Mouse (Mus musculus) heart, adult 2 months (tissue): ENCODE results near the gene Esr1. TPM values are rescaled to one million over a fixed set of nuclear protein-coding genes. Genes with fewer than 3 reads are reported as not detected.

ENCODE experiments used
- DNase-seq, 2 experiments: peaks; one replicate each; pipeline ENCODE4 v3.0.0; 2021
- H3K27ac ChIP-seq: fragments of 200-600 bp; 2 replicates; pipeline ENCODE4 v1.8.1; 2022
- H3K27me3 ChIP-seq: fragments of 200-500 bp; 2 replicates; pipeline ENCODE4 v1.6.1; 2012; ENCODE audit warnings: mild to moderate bottlenecking, low read length, inconsistent platforms, mixed read lengths; ENCODE audit not compliant: control insufficient read depth, insufficient read depth
- H3K36me3 ChIP-seq: fragments of 200-500 bp; 2 replicates; pipeline ENCODE4 v1.6.1; 2012; ENCODE audit warnings: low read length, inconsistent platforms; ENCODE audit not compliant: control insufficient read depth, insufficient read depth
- H3K4me1 ChIP-seq: fragments of 200-500 bp; 2 replicates; pipeline ENCODE4 v1.6.1; 2011; ENCODE audit warnings: low read length; ENCODE audit not compliant: control insufficient read depth, insufficient read depth
- H3K4me3 ChIP-seq: fragments of 200-600 bp; 2 replicates; pipeline ENCODE4 v1.8.1; 2022
- H3K79me2 ChIP-seq: fragments of 200-500 bp; replicated peaks from 2 replicates; pipeline ENCODE4 v1.6.1; 2012; ENCODE audit warnings: mild to moderate bottlenecking, inconsistent platforms, low read length, moderate library complexity, mixed read lengths; ENCODE audit not compliant: control insufficient read depth, insufficient read depth
- H3K9ac ChIP-seq: fragments of 200-500 bp; 2 replicates; pipeline ENCODE4 v1.6.1; 2012; ENCODE audit warnings: low read depth, mild to moderate bottlenecking, control low read depth, inconsistent platforms, low read length, mixed read lengths
- CTCF ChIP-seq: fragments of 200-600 bp; IDR thresholded peaks from 2 replicates; pipeline ENCODE4 v1.8.1; 2022; ENCODE audit warnings: antibody characterized with exemption, mild to moderate bottlenecking, moderate library complexity
- EP300 ChIP-seq: fragments of 200-500 bp; IDR thresholded peaks from 2 replicates; pipeline ENCODE4 v1.6.1; 2011; ENCODE audit warnings: low read depth, low read length, control low read depth; ENCODE audit not compliant: insufficient read depth
- POLR2A ChIP-seq: fragments of 200-500 bp; IDR thresholded peaks from 2 replicates; pipeline ENCODE4 v1.6.1; 2011; ENCODE audit warnings: mild to moderate bottlenecking, low read depth, low read length, control low read depth; ENCODE audit not compliant: insufficient read depth
- WGBS: fragments of 180-500 bp; shearing (Covaris S2); methylation state at CpG from one replicate; pipeline ENCODE4 v1.1.7; 2018; 5-methylcytosine and 5-hydroxymethylcytosine counted together
- intact Hi-C: fragments of 180-260 bp; cut with DNase I; formaldehyde crosslinking; loops from one replicate; pipeline ENCODE4 v1.15.1; 2025
- polyA plus RNA-seq: library from polyadenylated mRNA; depleted of rRNA; stranded (reverse); fragments of >200 nt; gene quantifications from 2 replicates; pipeline ENCODE4 v1.2.3, GENCODE M21; 2012
- total RNA-seq, 2 experiments: library from RNA; stranded (reverse); gene quantifications; 2 replicates each; pipeline ENCODE4 v1.2.3; 2021

Esr1 gene
- total and polyA plus RNA-seq, 3 experiments = 0.70 to 1.0 (median 0.88) TPM

DNA sequence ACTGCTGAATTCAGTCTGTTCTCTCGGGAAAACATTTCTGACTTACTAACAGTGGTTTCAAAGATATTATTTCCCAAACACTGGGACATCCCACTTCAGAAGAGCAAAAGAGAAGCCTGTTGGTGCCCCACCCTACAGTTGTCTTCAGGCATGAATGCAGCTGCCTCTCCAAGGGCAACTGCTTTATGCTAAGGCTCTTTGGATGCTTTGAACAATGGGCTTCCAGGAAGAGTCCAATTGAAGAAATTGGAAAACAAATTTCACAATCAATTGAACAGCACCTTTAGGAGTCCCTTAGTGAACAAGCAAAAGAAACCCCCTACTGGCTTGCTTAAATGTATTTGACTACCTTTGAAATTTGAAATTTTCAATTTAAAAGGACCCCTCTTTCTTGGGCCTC is 415.8 kb downstream of the Esr1 start:
- H3K27me3 ChIP-seq = no peaks in the 10 kb centered on the region
- intact Hi-C loops = no loop called here

DNA sequence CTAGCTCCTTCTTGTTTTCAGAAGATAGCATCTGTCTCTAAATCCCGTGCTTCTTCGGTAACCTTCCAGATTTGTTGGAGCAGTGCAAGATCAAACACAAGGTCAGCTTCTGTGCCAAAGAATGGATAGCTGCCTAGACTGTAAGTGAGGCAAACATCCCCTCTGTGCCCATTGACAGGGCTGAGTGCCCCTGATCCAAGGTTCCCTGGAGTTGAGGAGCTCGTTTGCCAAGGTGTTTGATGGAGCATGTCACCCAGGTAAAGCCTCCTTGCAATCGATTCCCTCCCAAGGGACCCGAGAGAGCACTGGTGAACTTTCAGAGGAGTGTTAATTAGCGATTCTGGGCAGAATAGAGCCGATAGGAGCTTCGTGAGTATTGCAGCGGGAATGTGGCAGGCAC is 416.9 kb downstream of the Esr1 start:
- no peak for DNase-seq
- Histone ChIP-seq H3K4me3 (no peak overlapping the region), H3K79me2 (no peaks in the 10 kb centered on the region), H3K4me1 (no peaks in the 10 kb centered on the region), H3K27ac (no peak overlapping the region), H3K36me3 (peaks cover 3% of the 10 kb centered on the region), H3K27me3 (no peaks in the 10 kb centered on the region), H3K9ac (no peak overlapping the region)
- TF ChIP-seq POLR2A (no peak), CTCF (no peak), EP300 (no peak)
- intact Hi-C loops = no loop called here
- WGBS = 91% methylated on average over 9 of the region's 9 CpGs

More for the DNA sequence above, 415.8 kb downstream of the Esr1 start:
- Histone ChIP-seq H3K36me3 (peaks cover 3% of the 10 kb centered on the region), H3K4me1 (no peaks in the 10 kb centered on the region), H3K79me2 (no peaks in the 10 kb centered on the region), H3K4me3 (no peak overlapping the region), H3K9ac (no peak overlapping the region), H3K27ac (no peak overlapping the region)
- TF ChIP-seq CTCF (no peak), EP300 (no peak), POLR2A (no peak)
- 97% methylated on average over 1 of the region's 1 CpGs for WGBS
- DNase-seq = no peak

DNA sequence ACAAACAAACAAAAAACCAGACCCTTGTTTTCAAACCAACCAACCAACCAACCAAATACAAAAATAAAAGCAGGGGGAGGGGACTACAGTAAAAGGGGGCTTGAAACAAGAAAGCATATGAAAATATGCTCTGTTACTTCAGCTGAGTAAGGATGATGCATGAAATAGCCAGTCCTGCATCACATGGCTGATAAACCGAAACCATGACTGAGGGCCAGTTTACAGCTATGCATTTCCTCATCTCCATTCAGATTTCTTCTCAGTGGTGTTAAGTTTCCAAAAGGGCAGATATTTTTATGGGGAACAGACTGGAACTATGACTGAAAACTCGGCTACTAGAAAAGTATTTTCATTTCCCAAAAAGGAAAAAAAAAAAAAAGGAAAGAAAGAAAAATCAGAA is 417.8 kb downstream of the Esr1 start:
- no peaks in the 10 kb centered on the region for H3K79me2 ChIP-seq
- peaks cover 6% of the 10 kb centered on the region for H3K36me3 ChIP-seq
- H3K27ac ChIP-seq = no peak overlapping the region
- WGBS = 85% methylated on average over 2 of the region's 2 CpGs
- intact Hi-C loops = no loop called here
- no peak for DNase-seq
- TF ChIP-seq CTCF (no peak), EP300 (no peak), POLR2A (no peak)
- no peaks in the 10 kb centered on the region for H3K27me3 ChIP-seq
- no peak overlapping the region for H3K4me3 ChIP-seq
- no peaks in the 10 kb centered on the region for H3K4me1 ChIP-seq
- H3K9ac ChIP-seq = no peak overlapping the region

DNA sequence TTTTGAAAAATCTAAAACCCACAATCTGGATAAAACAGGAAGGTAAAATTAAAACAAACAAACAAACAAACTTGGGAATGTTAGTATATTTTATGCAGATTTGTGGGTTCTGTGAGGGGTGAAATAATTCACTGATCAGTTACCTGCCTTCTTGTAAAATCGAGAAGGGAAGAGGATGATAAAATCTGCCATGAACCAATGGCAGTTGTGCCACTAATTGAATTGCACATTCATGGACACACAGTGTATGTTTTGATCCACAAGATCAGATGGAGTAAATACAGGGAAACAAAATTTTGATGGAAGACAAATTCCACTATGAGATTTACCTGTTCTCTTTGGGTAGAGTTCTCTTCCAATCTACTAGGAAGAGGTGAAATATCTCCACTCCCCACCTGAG is 418.5 kb downstream of the Esr1 start:
- TF ChIP-seq EP300 = no peak
- no peak for TF ChIP-seq POLR2A
- TF ChIP-seq CTCF = no peak
- no peak overlapping the region for H3K9ac ChIP-seq
- no peak overlapping the region for H3K27ac ChIP-seq
- intact Hi-C loops = no loop called here
- H3K79me2 ChIP-seq = no peaks in the 10 kb centered on the region
- no peaks in the 10 kb centered on the region for H3K27me3 ChIP-seq
- no peak for DNase-seq
- no peak overlapping the region for H3K4me3 ChIP-seq
- peaks cover 6% of the 10 kb centered on the region for H3K36me3 ChIP-seq
- 86% methylated on average over 1 of the region's 1 CpGs for WGBS
- no peaks in the 10 kb centered on the region for H3K4me1 ChIP-seq

DNA sequence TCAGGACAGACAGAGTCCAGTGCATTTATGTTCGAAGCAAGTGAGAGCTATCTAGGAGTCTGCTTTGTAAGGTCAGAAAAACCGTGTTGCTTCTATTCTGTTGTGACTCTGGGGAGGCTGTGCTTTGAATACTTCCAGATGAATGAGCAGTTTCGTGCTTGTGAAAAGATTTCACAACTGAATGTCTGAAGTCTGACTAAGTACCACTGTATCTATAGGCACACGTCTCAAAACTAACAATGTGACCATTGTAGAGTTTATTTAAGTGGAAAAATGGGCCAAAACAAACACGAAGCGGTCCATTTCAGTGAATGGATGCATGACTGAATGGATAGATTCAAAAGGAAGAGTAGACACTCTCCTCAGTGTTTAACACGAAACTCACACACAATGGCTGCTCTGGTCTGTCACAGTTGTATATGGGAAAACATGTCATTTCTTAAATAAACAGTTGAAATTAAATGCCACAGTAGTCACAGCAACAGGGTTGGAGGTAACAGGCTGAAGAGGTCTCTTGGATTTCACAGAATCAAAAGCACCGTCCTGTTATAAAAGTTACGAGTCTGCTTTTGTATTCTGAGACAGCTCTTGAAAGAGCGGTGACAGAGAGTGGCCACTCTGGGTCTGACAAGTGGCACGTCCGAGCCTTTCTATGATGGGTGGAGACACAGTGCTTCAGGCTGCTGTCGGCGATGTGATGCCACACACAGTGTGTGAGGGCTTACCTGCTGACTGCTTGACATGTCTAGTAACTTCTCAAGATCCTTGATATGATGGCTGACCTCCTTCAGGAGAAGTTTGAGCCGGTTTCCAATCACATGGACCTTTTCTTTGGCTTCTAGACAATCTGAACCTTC is 421.0 kb downstream of the Esr1 start:
- no peak for TF ChIP-seq EP300
- H3K4me3 ChIP-seq = no peak overlapping the region
- DNase-seq = no peak
- no peak overlapping the region for H3K27ac ChIP-seq
- peaks cover 5% of the 10 kb centered on the region; the same call in 1 of the 2 replicates for H3K36me3 ChIP-seq
- 79% methylated on average over 15 of the region's 15 CpGs for WGBS
- H3K9ac ChIP-seq = no peak overlapping the region
- intact Hi-C loops = no loop called here
- no peaks in the 10 kb centered on the region for H3K27me3 ChIP-seq
- no peaks in the 10 kb centered on the region for H3K79me2 ChIP-seq
- H3K4me1 ChIP-seq = no peaks in the 10 kb centered on the region

DNA sequence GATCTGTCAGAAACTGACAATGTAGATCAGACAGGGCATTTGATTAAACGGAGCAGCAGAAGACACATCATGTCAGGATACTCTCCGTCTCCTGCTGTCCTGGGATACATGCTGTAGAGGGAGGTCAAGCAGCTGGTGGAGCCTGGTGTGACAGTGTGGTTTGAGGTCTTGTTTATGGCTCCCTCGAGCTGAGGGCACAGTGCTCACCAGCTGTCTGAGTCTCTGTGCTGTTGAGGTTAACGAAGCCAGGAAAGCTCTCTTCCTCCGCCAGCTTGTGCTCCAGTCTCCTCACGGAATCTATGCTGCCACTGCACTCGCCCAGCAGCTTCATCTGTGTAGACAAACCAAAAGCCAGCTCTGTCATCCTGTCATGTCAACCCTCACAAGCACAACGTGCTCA is 429.9 kb downstream of the Esr1 start:
- H3K27ac ChIP-seq = no peak overlapping the region
- TF ChIP-seq EP300 (no peak), POLR2A (no peak), CTCF (no peak)
- H3K4me1 ChIP-seq = no peaks in the 10 kb centered on the region
- peaks cover 13% of the 10 kb centered on the region for H3K36me3 ChIP-seq
- H3K27me3 ChIP-seq = no peaks in the 10 kb centered on the region
- no peak overlapping the region for H3K9ac ChIP-seq
- intact Hi-C loops = no loop called here
- no peak for DNase-seq
- 87% methylated on average over 8 of the region's 8 CpGs for WGBS
- no peak overlapping the region for H3K4me3 ChIP-seq
- H3K79me2 ChIP-seq = no peaks in the 10 kb centered on the region
